Mouse (Mus musculus): ENCODE measurements around the gene Sox10.

GRCm38 (mm10) chr15:79110031-79110430 lies 55.0 kb downstream of the Sox10 start:
- no peak for TF ChIP-seq CTCF (IDR thresholded peaks at IDR 0.05; ENCODE audit: borderline replicate concordance, extremely low read depth, insufficient read depth, insufficient read length)
- no peak for TF ChIP-seq POLR2A (IDR thresholded peaks at IDR 0.05; ENCODE audit: borderline replicate concordance, extremely low read depth, insufficient read depth, insufficient read length, poor library complexity, severe bottlenecking)
